Mouse (Mus musculus) ES-Bruce4 (cell line): ENCODE data around the gene Thada.

Experiments used
- CTCF ChIP-seq: IDR thresholded peaks from one replicate; pipeline ENCODE4 v1.8.1; 2011; ENCODE audit warnings: low read depth, low read length
- POLR2A ChIP-seq: IDR thresholded peaks from one replicate; pipeline ENCODE4 v1.8.1; 2011; ENCODE audit warnings: low read length; ENCODE audit not compliant: insufficient read depth

DNA sequence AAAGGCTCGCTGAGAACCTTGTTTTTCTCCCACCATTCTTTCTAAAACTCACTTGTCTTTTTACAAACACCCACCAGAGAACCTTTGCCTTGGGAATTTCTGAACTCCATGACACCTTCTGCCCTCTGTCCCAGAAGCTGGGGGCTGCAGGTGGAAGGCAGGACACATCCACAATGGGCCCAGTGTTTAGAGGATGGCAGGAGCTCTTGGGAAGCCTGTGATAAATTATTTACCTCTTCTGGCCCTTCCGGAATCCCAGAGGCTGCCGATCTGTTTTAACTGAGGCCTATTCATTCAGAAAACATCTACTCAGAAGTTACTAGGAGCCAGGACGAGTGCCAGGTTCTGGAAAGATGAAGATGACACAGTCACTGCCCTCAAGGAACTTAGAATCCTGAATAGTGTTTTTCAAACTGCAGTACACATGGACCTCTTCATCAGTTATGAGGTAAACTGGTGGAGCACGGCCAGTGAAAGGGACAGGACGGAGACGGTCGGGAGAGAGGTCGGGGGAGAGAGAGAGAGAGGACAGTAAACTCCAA, 209.7 kb downstream of the Thada start:
- no peak for TF ChIP-seq CTCF
- no peak for TF ChIP-seq POLR2A
